Mouse (Mus musculus) E14TG2a.4 (cell line): ENCODE results near the gene Kif1c.
A peak's percentile ranks its signal among the peaks of the same experiment; 100 is the strongest.
"Not testable (repeated sequence)": the region's sequence is repeated elsewhere in the genome, so short reads cannot be mapped to it uniquely, and the experiment has no call there.

Source experiments
- H3K27me3 ChIP-seq: 2 replicates; pipeline ENCODE4 v1.6.1; 2014; ENCODE audit warnings: low read length, control low read depth; ENCODE audit not compliant: insufficient read depth
- H3K36me3 ChIP-seq: 2 replicates; pipeline ENCODE4 v1.6.1; 2014; ENCODE audit warnings: low read length, control low read depth; ENCODE audit not compliant: insufficient read depth
- H3K4me1 ChIP-seq: replicated peaks from 2 replicates; pipeline ENCODE4 v1.6.1; 2014; ENCODE audit warnings: low read depth, low read length, control low read depth
- H3K4me3 ChIP-seq: replicated peaks from 2 replicates; pipeline ENCODE4 v1.5.1; 2014; ENCODE audit warnings: mild to moderate bottlenecking, low read length
- H3K9me3 ChIP-seq: 2 replicates; pipeline ENCODE4 v1.6.1; 2014; ENCODE audit warnings: low read length, control low read depth
- CTCF ChIP-seq: conservative IDR thresholded peaks from 2 replicates; pipeline ENCODE4 v1.5.1; 2014; ENCODE audit warnings: low read length
- NANOG ChIP-seq: IDR thresholded peaks from 2 replicates; pipeline ENCODE4 v1.6.1; 2014; ENCODE audit warnings: borderline replicate concordance, low read length, mixed read lengths
- POU5F1 ChIP-seq: IDR thresholded peaks from 2 replicates; pipeline ENCODE4 v1.6.1; 2014; ENCODE audit warnings: low read length, borderline replicate concordance

Kif1c gene

GRCm38 (mm10) chr11:70753146-70753545 is 52.8 kb downstream of the Kif1c start:
- Histone ChIP-seq H3K4me3 (no peak overlapping the region), H3K27me3 (peaks cover 4% of the 10 kb centered on the region; the same call in 1 of the 2 replicates), H3K4me1 (peaks cover 11% of the 10 kb centered on the region), H3K9me3 (peaks cover 8% of the 10 kb centered on the region), H3K36me3 (no peaks in the 10 kb centered on the region)
- TF ChIP-seq CTCF (no peak), NANOG (no peak), POU5F1 (no peak)

DNA sequence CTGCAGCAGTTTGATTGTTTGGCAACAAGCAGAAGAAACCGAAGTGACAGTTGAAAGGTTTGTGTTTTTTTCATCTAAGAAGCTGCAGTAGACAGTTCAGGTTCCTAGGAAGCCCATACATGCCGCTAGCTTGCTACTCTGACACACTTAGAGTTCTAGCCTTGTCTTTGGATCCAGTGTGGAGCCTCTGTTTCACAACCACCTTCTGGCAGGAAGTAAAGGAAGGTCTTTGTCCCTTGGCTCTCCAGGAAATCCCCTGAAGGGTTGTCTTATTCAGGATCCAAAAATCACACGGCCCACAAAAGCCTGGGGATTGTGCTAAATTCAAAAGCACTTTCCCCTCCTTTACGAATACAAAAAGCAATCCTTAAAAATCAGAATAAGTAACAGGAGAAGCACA is 54.1 kb downstream of the Kif1c start:
- TF ChIP-seq NANOG: no peak
- TF ChIP-seq POU5F1: no peak
- no peak for TF ChIP-seq CTCF
- Histone ChIP-seq H3K27me3 (peaks cover 4% of the 10 kb centered on the region; the same call in 1 of the 2 replicates), H3K4me1 (peaks cover 11% of the 10 kb centered on the region), H3K9me3 (no peaks in the 10 kb centered on the region), H3K4me3 (no peak overlapping the region), H3K36me3 (no peaks in the 10 kb centered on the region)

- H3K36me3 ChIP-seq: no peaks in the 10 kb centered on the region
- H3K4me1 ChIP-seq: peaks cover 11% of the 10 kb centered on the region
- H3K27me3 ChIP-seq: peaks cover 4% of the 10 kb centered on the region; the same call in 1 of the 2 replicates
- no peak for TF ChIP-seq NANOG
- TF ChIP-seq CTCF: no peak
- TF ChIP-seq POU5F1: no peak
- H3K4me3 ChIP-seq: no peak overlapping the region
- H3K9me3 ChIP-seq: no peaks in the 10 kb centered on the region
Observed at GRCm38 (mm10) chr11:70754958-70755357, 54.6 kb downstream of the Kif1c start.

- no peak overlapping the region for H3K4me3 ChIP-seq
- H3K36me3 ChIP-seq: no peaks in the 10 kb centered on the region
- TF ChIP-seq POU5F1 (no peak), CTCF (peak; percentile 89)
- H3K4me1 ChIP-seq: peaks cover 15% of the 10 kb centered on the region
- peaks cover 4% of the 10 kb centered on the region; the same call in 1 of the 2 replicates for H3K27me3 ChIP-seq
- H3K9me3 ChIP-seq: no peaks in the 10 kb centered on the region
Observed at GRCm38 (mm10) chr11:70755645-70756044, 55.3 kb downstream of the Kif1c start.

DNA sequence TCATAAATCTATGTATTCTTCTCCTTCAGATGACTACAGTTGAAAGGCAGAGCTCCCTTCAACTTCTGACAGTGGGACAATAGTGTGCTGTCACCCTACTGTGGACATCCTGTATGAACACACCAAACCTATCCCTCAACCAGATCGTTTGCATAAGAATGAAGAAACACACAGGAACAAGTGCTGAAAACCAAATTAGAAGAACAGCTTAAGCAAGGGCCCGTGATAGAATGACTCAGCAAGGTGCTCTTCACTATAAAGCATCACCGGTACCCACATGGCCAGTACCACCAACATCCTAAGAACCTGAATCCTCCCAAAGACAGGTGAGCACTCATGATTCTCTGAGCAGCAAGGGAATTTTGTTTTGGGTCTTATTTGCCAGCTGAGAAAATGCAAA is 60.1 kb downstream of the Kif1c start:
- H3K9me3 ChIP-seq, H3K27me3 ChIP-seq, H3K4me3 ChIP-seq: not testable (repeated sequence)

DNA sequence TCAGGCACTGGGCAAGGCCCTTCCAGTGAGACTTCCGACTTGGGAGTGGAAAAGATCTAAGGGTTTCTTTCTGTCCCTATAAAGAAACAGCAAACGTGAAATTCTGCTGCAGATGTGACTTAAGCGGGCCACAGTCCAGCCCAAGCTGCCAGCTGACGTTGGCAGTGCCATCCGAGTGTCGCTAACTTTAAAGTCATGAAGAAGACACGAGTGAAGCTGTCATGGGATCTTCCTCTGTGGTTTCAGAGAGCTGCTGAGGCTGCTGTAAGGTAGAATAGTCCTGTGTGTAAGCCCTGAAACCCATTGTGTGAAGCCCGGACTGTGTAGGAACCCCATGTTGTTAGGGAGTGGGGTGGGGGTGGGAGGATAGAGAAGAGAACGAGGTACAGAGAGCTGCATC is 62.3 kb downstream of the Kif1c start:
- Histone ChIP-seq H3K27me3 (no peaks in the 10 kb centered on the region), H3K9me3 (no peaks in the 10 kb centered on the region), H3K4me1 (peaks cover 27% of the 10 kb centered on the region), H3K4me3 (no peak overlapping the region), H3K36me3 (no peaks in the 10 kb centered on the region)
- TF ChIP-seq CTCF (no peak), POU5F1 (no peak), NANOG (no peak)

More for the DNA sequence above, 60.1 kb downstream of the Kif1c start:
- H3K4me1 ChIP-seq: peaks cover 22% of the 10 kb centered on the region
- not testable (repeated sequence) for H3K36me3 ChIP-seq

- Histone ChIP-seq H3K36me3 (no peaks in the 10 kb centered on the region), H3K27me3 (no peaks in the 10 kb centered on the region), H3K4me3 (peak overlapping the region; percentile 87), H3K9me3 (no peaks in the 10 kb centered on the region), H3K4me1 (peaks cover 27% of the 10 kb centered on the region)
- TF ChIP-seq POU5F1: no peak
- TF ChIP-seq NANOG: no peak
- TF ChIP-seq CTCF: no peak
Observed at GRCm38 (mm10) chr11:70763582-70763935, 63.2 kb downstream of the Kif1c start.

GRCm38 (mm10) chr11:70763936-70764808 is 63.8 kb downstream of the Kif1c start, which contains the start of gene Zfp3:
Zfp3 (plus strand) TSS chr11:70764209.
- H3K4me1 ChIP-seq: peaks cover 27% of the 10 kb centered on the region
- H3K27me3 ChIP-seq: no peaks in the 10 kb centered on the region
- H3K9me3 ChIP-seq: no peaks in the 10 kb centered on the region
- peak within 1 kb of the TSS; percentile 87 for H3K4me3 ChIP-seq
- H3K36me3 ChIP-seq: no peaks in the 10 kb centered on the region
- TF ChIP-seq POU5F1: no peak

DNA sequence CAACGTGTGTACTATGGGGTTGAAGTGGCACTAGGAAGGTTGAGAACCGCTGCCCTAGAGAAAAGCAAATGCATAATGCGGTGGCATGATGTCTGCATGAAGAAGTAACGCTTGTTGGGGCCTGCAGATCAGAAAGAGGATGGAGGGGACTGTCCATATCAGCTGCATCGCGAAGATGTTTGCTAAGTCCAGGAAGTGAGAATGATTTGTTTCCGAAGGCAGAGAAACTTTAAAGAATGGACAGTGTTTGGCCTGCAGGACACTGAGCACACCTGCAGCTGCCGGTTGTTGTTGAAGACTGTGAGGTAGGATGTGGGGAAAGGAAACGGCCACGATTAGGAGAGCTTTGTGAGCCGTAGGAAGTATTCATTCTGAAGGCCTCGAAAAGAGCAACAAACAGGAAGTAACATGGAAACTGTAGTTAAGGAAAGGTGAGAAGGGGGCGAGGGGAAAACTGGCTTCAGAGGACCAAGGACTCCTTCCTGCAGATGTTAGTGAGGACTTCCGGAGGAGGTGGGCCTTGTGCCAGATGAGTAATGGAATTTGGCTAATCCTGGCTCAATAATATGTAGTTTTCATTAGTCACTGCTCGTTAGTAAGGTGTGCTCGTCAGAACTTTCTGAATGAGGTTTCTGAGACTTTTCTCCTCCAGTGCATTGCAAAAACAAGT is 65.6 kb downstream of the Kif1c start:
- Histone ChIP-seq H3K36me3 (no peaks in the 10 kb centered on the region), H3K4me1 (peaks cover 24% of the 10 kb centered on the region), H3K9me3 (no peaks in the 10 kb centered on the region), H3K4me3 (no peak overlapping the region), H3K27me3 (no peaks in the 10 kb centered on the region)
- no peak for TF ChIP-seq NANOG
- no peak for TF ChIP-seq POU5F1
- no peak for TF ChIP-seq CTCF
